Mouse (Mus musculus) spleen, adult 2 months (tissue): Measurements from ENCODE around the gene Ppp1r13l.

ENCODE experiments used
- CTCF ChIP-seq: fragments of 200-500 bp; IDR thresholded peaks from 2 replicates; pipeline ENCODE4 v1.5.1; 2011; ENCODE audit warnings: mild to moderate bottlenecking, inconsistent platforms; ENCODE audit not compliant: insufficient read depth, insufficient read length, insufficient replicate concordance; ENCODE audit errors: extremely low read depth
- POLR2A ChIP-seq: fragments of 200-500 bp; IDR thresholded peaks from 2 replicates; pipeline ENCODE4 v1.6.1; 2011; ENCODE audit warnings: low read depth, low read length, inconsistent platforms

DNA sequence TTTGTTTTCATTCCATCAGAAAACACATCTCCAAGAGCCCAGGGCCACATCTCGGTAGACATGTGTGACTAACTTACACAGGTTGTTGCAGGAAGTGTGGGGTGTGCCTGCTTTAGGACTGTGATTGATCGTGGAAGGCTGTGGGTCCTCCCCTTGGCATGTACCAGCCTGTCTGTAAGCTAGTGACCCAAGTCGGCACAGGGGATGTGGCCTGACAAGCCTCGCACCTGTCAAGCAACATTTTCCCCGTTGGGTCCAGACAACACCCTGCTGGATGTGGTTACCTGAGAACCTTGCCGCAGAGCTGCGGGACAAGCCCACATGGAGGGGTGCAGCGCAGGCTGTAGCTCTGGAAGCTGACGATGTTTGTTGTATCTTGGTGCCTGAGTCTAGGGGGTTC lies 37.1 kb upstream of the Ppp1r13l start:
- TF ChIP-seq CTCF (no peak), POLR2A (no peak)
